ENCODE assay signal across 18 mouse cellular contexts in the genomic region with DNA sequence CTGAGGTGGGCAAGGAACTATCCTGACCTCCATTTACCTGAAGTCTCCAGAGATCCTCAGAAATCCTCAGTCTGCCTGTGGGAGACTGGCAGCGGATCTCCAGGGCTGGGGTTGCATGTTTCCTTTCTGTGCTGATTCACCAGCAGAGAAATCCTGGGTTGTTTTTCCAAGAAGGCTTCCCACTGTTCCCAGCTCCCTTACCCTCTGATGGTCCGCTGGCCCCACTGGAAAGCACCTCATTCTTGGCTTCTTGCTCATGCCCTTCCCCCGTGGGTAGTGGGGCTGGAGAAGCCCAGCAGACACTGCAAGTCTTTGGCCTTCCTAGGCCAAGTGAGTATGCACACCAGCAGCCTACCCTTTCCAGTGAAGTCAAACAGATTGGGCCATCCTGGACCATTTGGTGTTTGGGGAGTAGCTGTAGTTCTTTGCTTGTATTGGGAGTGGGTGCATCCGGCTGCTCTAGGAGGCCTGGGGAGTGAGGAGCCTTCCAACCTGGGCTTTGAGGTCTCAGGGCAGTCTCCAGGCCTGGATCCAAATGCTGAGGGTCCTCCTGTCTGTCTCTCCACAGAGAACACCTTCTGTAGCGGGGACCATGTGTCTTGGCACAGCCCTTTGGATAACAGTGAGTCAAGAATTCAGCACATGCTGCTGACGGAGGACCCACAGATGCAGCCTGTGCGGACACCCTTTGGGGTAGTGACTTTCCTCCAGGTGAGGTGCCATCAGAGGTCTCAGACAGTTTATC. TPM values are rescaled to one million over a fixed set of nuclear protein-coding genes. Genes with fewer than 3 reads are reported as not detected.
DNase-seq lines count a peak whose midpoint lies in the region; ATAC-seq lines count a peak whose summit lies in the region.
"Had no signal": no experiment of that assay in that cellular context is flagged by ENCODE, and none has a peak within 500 bp of the region (broad histone marks: within the 10 kb centered on the region; RNA-seq: fewer than 3 reads in every experiment).

No protein-coding gene starts in this region.

- H3K36me3 ChIP-seq in forebrain, embryonic 10.5 days (replicated peaks): peaks cover 45% of the 10 kb centered on the region
- H3K36me3 ChIP-seq in forebrain, embryonic 15.5 days: peaks cover 15% of the 10 kb centered on the region
- H3K36me3 ChIP-seq in hindbrain, embryonic 12.5 days: peaks cover 8% of the 10 kb centered on the region
- H3K36me3 ChIP-seq in hindbrain, embryonic 16.5 days (ENCODE audit: control insufficient read depth, insufficient read depth, low read length): no peaks in the 10 kb centered on the region
- H3K36me3 ChIP-seq in hindbrain, embryonic 14.5 days (replicated peaks; ENCODE audit: control insufficient read depth, insufficient read depth): peaks cover 15% of the 10 kb centered on the region; the same call in 1 of the 2 replicates
- H3K36me3 ChIP-seq in intestine, embryonic 16.5 days (ENCODE audit: control insufficient read depth, insufficient read depth, low read length): no peaks in the 10 kb centered on the region

- ATAC-seq in forebrain, embryonic 15.5 days (replicated peaks): no peak
- no peak for ATAC-seq in hindbrain, embryonic 12.5 days (ENCODE audit: low FRiP score)
- no peak for ATAC-seq in hindbrain, embryonic 16.5 days
- no peak for ATAC-seq in hindbrain, embryonic 14.5 days (ENCODE audit: low FRiP score)
- no peak for ATAC-seq in intestine, embryonic 16.5 days

- no peak overlapping the region for H3K9ac ChIP-seq in forebrain, embryonic 15.5 days (replicated peaks)
- no peak overlapping the region for H3K9ac ChIP-seq in hindbrain, embryonic 12.5 days
- H3K9ac ChIP-seq in hindbrain, embryonic 16.5 days (ENCODE audit: low read depth, low read length): no peak overlapping the region
- no peak overlapping the region for H3K9ac ChIP-seq in hindbrain, embryonic 14.5 days
- H3K9ac ChIP-seq in intestine, embryonic 16.5 days (ENCODE audit: low read depth, low read length): no peak overlapping the region
- H3K9ac ChIP-seq: embryonic facial prominence, embryonic 12.5 days; heart, embryonic 12.5 days had no signal

- H3K9me3 ChIP-seq in forebrain, embryonic 10.5 days: no peaks in the 10 kb centered on the region
- H3K9me3 ChIP-seq in forebrain, embryonic 15.5 days: no peaks in the 10 kb centered on the region
- H3K9me3 ChIP-seq in hindbrain, embryonic 12.5 days (replicated peaks): no peaks in the 10 kb centered on the region
- no peaks in the 10 kb centered on the region for H3K9me3 ChIP-seq in hindbrain, embryonic 16.5 days (ENCODE audit: control insufficient read depth, low read length)
- no peaks in the 10 kb centered on the region for H3K9me3 ChIP-seq in hindbrain, embryonic 14.5 days (ENCODE audit: control insufficient read depth, low read length)
- no peaks in the 10 kb centered on the region for H3K9me3 ChIP-seq in intestine, embryonic 16.5 days (ENCODE audit: control insufficient read depth, low read length)
- H3K9me3 ChIP-seq: embryonic facial prominence, embryonic 12.5 days; heart, embryonic 12.5 days had no signal

- H3K4me1 ChIP-seq in forebrain, embryonic 10.5 days: peaks cover 73% of the 10 kb centered on the region
- peaks cover 34% of the 10 kb centered on the region for H3K4me1 ChIP-seq in forebrain, embryonic 15.5 days
- peaks cover 32% of the 10 kb centered on the region for H3K4me1 ChIP-seq in hindbrain, embryonic 12.5 days
- H3K4me1 ChIP-seq in hindbrain, embryonic 16.5 days (ENCODE audit: control insufficient read depth, insufficient read depth, low read depth, low read length): peaks cover 16% of the 10 kb centered on the region
- H3K4me1 ChIP-seq in hindbrain, embryonic 14.5 days (replicated peaks; ENCODE audit: control insufficient read depth, insufficient read depth, low read length): peaks cover 31% of the 10 kb centered on the region
- H3K4me1 ChIP-seq in intestine, embryonic 16.5 days (ENCODE audit: control insufficient read depth, insufficient read depth, low read length): peaks cover 18% of the 10 kb centered on the region

- 90% methylated on average over 7 of the region's 7 CpGs for WGBS in forebrain, embryonic 10.5 days
- whole genome bisulfite sequencing in forebrain, embryonic 15.5 days: 86% methylated on average over 7 of the region's 7 CpGs
- WGBS in hindbrain, embryonic 12.5 days: 84% methylated on average over 7 of the region's 7 CpGs
- 84% methylated on average over 7 of the region's 7 CpGs for WGBS in hindbrain, embryonic 16.5 days
- 83% methylated on average over 7 of the region's 7 CpGs for WGBS in hindbrain, embryonic 14.5 days
- 87% methylated on average over 7 of the region's 7 CpGs for WGBS in intestine, embryonic 16.5 days

- H3K4me3 ChIP-seq in forebrain, embryonic 10.5 days: no peak overlapping the region
- H3K4me3 ChIP-seq in forebrain, embryonic 15.5 days: no peak overlapping the region
- H3K4me3 ChIP-seq in hindbrain, embryonic 12.5 days: no peak overlapping the region
- H3K4me3 ChIP-seq in hindbrain, embryonic 16.5 days (ENCODE audit: low read length): no peak overlapping the region
- H3K4me3 ChIP-seq in hindbrain, embryonic 14.5 days (replicated peaks; ENCODE audit: low read length): no peak overlapping the region
- H3K4me3 ChIP-seq in intestine, embryonic 16.5 days (ENCODE audit: low read length): no peak overlapping the region
- H3K4me3 ChIP-seq: heart, embryonic 12.5 days had no signal

- H3K27me3 ChIP-seq in forebrain, embryonic 10.5 days (ENCODE audit: poor library complexity, severe bottlenecking): no peaks in the 10 kb centered on the region
- no peaks in the 10 kb centered on the region for H3K27me3 ChIP-seq in forebrain, embryonic 15.5 days
- no peaks in the 10 kb centered on the region for H3K27me3 ChIP-seq in hindbrain, embryonic 12.5 days
- no peaks in the 10 kb centered on the region for H3K27me3 ChIP-seq in hindbrain, embryonic 16.5 days (replicated peaks; ENCODE audit: control insufficient read depth, insufficient read depth, low read length)
- no peaks in the 10 kb centered on the region for H3K27me3 ChIP-seq in hindbrain, embryonic 14.5 days (ENCODE audit: control insufficient read depth, insufficient read depth, low read length)
- H3K27me3 ChIP-seq in intestine, embryonic 16.5 days (replicated peaks; ENCODE audit: control insufficient read depth, insufficient read depth, low read length): no peaks in the 10 kb centered on the region
- H3K27me3 ChIP-seq: embryonic facial prominence, embryonic 12.5 days; heart, embryonic 12.5 days had no signal

- peak overlapping the region; percentile 35; the same call in 1 of the 2 replicates for H3K27ac ChIP-seq in forebrain, embryonic 10.5 days
- no peak overlapping the region for H3K27ac ChIP-seq in forebrain, embryonic 15.5 days (replicated peaks)
- peak overlapping the region; percentile 52; the same call in 1 of the 2 replicates for H3K27ac ChIP-seq in hindbrain, embryonic 12.5 days
- no peak overlapping the region for H3K27ac ChIP-seq in hindbrain, embryonic 16.5 days (ENCODE audit: low read depth, low read length)
- H3K27ac ChIP-seq in hindbrain, embryonic 14.5 days: 0 out of 2 replicates have a peak overlapping the region, but pooled peaks have one; percentile 5
- no peak overlapping the region for H3K27ac ChIP-seq in intestine, embryonic 16.5 days (ENCODE audit: low read length)
- H3K27ac ChIP-seq: kidney, postnatal 0 days; macrophage had no signal

- no peak for DNase-seq in forebrain, embryonic 10.5 days (ENCODE audit: extremely low spot score, low spot score)
- peak; percentile 85 for DNase-seq in NIH3T3 (ENCODE audit: low read depth)
- DNase-seq in hindbrain, embryonic 14.5 days (ENCODE audit: low spot score): no peak
- no peak for DNase-seq in gastrocnemius, postnatal 10 days
- DNase-seq: cerebellum, adult 11-12 months; heart, postnatal 10 days; kidney, adult 18-20 months; left cerebral cortex, postnatal 4 days; liver; right cerebral cortex, postnatal 14 days had no signal

- no peak overlapping the region for H3K4me2 ChIP-seq in forebrain, embryonic 15.5 days (replicated peaks)
- no peak overlapping the region for H3K4me2 ChIP-seq in hindbrain, embryonic 12.5 days (replicated peaks)
- no peak overlapping the region for H3K4me2 ChIP-seq in hindbrain, embryonic 16.5 days (ENCODE audit: low read length)
- no peak overlapping the region for H3K4me2 ChIP-seq in hindbrain, embryonic 14.5 days (replicated peaks)
- no peak overlapping the region for H3K4me2 ChIP-seq in intestine, embryonic 16.5 days (ENCODE audit: low read depth, low read length)
- H3K4me2 ChIP-seq: embryonic facial prominence, embryonic 12.5 days; heart, embryonic 12.5 days had no signal

RNA-seq across cellular contexts. Expression of gene Trim8, which starts 52.1 kb away (rescaled TPM):
- polyA plus RNA-seq in forebrain, embryonic 10.5 days (2016; fragmentation: Nextera tagmentation; extraction: Ambion mirVana): 16.6 and 19.3 TPM in 2 replicates
- polyA plus RNA-seq in forebrain, embryonic 15.5 days (2015; fragmentation: Nextera tagmentation; extraction: Ambion mirVana): 28.0 and 29.4 TPM in 2 replicates
- polyA plus RNA-seq in hindbrain, embryonic 12.5 days (2016; fragmentation: Nextera tagmentation; extraction: Ambion mirVana): 41.8 and 44.7 TPM in 2 replicates
- polyA plus RNA-seq in hindbrain, embryonic 16.5 days (2015; fragmentation: Nextera tagmentation; extraction: Ambion mirVana): 23.4 and 27.6 TPM in 2 replicates
- polyA plus RNA-seq in hindbrain, embryonic 14.5 days (2014; fragmentation: Nextera tagmentation; extraction: Ambion mirVana): 37.5 and 39.4 TPM in 2 replicates
- polyA plus RNA-seq in intestine, embryonic 16.5 days (2015; fragmentation: Nextera tagmentation; extraction: Ambion mirVana): 10.1 and 13.7 TPM in 2 replicates
- total RNA-seq in gastrocnemius, postnatal 10 days (2021): 10 to 100 TPM; 26.1 to 29.7 TPM

RNA-seq across cellular contexts. Expression of gene Sufu, which starts 52.7 kb away (rescaled TPM):
- 47.5 and 50.8 TPM in 2 replicates for polyA plus RNA-seq in forebrain, embryonic 10.5 days (2016; fragmentation: Nextera tagmentation; extraction: Ambion mirVana)
- polyA plus RNA-seq in forebrain, embryonic 15.5 days (2015; fragmentation: Nextera tagmentation; extraction: Ambion mirVana): 28.9 and 30.5 TPM in 2 replicates
- 37.7 and 39.3 TPM in 2 replicates for polyA plus RNA-seq in hindbrain, embryonic 12.5 days (2016; fragmentation: Nextera tagmentation; extraction: Ambion mirVana)
- 19.8 and 24.2 TPM in 2 replicates for polyA plus RNA-seq in hindbrain, embryonic 16.5 days (2015; fragmentation: Nextera tagmentation; extraction: Ambion mirVana)
- 23.0 and 24.1 TPM in 2 replicates for polyA plus RNA-seq in hindbrain, embryonic 14.5 days (2014; fragmentation: Nextera tagmentation; extraction: Ambion mirVana)
- 20.5 and 20.7 TPM in 2 replicates for polyA plus RNA-seq in intestine, embryonic 16.5 days (2015; fragmentation: Nextera tagmentation; extraction: Ambion mirVana)
- 10 to 100 TPM; 11.8 to 14.2 TPM for total RNA-seq in gastrocnemius, postnatal 10 days (2021)

RNA-seq across cellular contexts. Expression of gene Actr1a, which starts 53.9 kb away (rescaled TPM):
- 172 and 185 TPM in 2 replicates for polyA plus RNA-seq in forebrain, embryonic 10.5 days (2016; fragmentation: Nextera tagmentation; extraction: Ambion mirVana)
- 374 and 380 TPM in 2 replicates for polyA plus RNA-seq in forebrain, embryonic 15.5 days (2015; fragmentation: Nextera tagmentation; extraction: Ambion mirVana)
- polyA plus RNA-seq in hindbrain, embryonic 12.5 days (2016; fragmentation: Nextera tagmentation; extraction: Ambion mirVana): 240 and 246 TPM in 2 replicates
- polyA plus RNA-seq in hindbrain, embryonic 16.5 days (2015; fragmentation: Nextera tagmentation; extraction: Ambion mirVana): 351 and 369 TPM in 2 replicates
- 327 and 382 TPM in 2 replicates for polyA plus RNA-seq in hindbrain, embryonic 14.5 days (2014; fragmentation: Nextera tagmentation; extraction: Ambion mirVana)
- polyA plus RNA-seq in intestine, embryonic 16.5 days (2015; fragmentation: Nextera tagmentation; extraction: Ambion mirVana): 116 and 119 TPM in 2 replicates
- 10 to 100 TPM; 65.1 to 69.1 TPM for total RNA-seq in gastrocnemius, postnatal 10 days (2021)

Comparison
In these comparisons a context has a peak if more than half of its experiments do, and no peak if none do; other contexts are left out.
1. H3K27ac ChIP-seq: peak in forebrain, embryonic 10.5 days (single experiment), hindbrain, embryonic 12.5 days (single experiment) and hindbrain, embryonic 14.5 days (single experiment); none in forebrain, embryonic 15.5 days (single experiment), hindbrain, embryonic 16.5 days (single experiment) and intestine, embryonic 16.5 days (single experiment).